Mouse (Mus musculus) frontal cortex, postnatal 36 days (tissue): Measurements from ENCODE around the gene Slc29a4.
A peak's percentile ranks its signal among the peaks of the same experiment; 100 is the strongest.

Experiments
- DNase-seq, 2 experiments: peaks; one replicate each; pipeline ENCODE4 v3.0.0; 2022; ENCODE audit warnings: low spot score in 2 of 2

The Slc29a4 gene

DNA sequence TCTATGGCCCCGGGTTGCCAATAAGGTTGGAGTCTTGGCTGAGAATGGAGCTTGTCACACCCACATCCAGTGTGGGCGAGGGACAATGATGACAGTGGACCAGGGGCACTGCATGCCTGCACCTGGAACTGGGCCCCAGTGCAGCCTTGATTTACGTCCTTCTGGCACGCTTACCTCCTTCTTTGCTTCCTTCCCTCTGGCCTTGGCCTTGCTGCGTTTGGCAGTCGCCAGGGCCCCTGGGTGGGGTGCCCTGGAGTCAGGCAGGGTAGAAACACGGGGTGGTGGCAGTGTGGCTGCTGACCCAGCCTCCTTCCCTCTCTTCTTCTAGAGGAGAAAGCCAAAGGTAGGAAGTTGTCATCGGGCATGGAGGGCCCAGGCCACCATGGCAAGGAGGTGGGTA lies 47.6 kb downstream of the Slc29a4 start:
- no peak for DNase-seq

DNA sequence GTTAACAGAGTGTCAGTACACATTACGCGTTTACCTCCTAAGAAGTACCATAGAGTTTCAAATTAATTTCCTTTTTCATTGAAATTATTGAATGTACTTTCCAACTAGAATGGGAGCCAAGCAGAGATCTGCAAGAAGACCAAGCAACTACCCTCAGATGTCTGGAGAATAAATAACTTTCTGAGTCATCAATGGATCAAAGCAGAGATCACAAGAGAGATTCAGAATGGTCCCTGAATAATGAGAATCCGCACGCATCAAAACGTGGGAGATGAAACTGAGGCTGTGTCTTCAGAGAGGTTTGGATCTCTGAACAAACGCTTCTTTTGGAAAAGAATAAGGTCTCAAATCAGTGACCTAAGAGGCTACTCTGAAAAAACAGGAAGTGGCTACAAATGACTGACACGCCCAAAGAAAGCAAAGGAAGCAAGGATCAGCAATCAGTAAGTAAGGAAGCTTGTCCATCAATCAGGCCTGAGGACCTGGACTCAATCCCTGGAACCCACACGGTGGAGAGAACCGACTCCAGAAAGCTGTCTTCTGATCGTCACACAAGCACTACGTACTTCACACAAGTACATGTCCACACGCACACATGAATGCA lies 54.8 kb downstream of the Slc29a4 start:
- DNase-seq: no peak

DNA sequence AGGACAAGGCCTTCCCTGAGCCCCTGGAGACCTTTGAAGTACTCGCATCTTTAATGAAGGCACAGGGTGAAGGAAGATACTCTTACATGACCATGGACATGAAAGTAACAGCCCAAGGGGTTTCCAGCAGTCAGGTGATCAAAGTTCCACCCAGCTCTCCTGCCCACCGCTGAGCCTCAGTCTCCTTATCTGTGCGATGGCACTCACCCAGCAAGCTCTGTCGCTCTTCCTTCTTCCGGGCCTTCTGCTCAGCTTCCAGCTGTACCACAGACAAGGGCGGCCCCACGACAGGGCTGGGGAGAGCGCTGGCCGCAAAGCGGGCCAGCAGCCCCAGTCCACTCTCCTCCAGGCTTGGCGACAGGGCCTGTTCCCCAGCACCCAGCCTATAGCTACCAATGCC lies 57.9 kb downstream of the Slc29a4 start:
- no peak for DNase-seq

DNA sequence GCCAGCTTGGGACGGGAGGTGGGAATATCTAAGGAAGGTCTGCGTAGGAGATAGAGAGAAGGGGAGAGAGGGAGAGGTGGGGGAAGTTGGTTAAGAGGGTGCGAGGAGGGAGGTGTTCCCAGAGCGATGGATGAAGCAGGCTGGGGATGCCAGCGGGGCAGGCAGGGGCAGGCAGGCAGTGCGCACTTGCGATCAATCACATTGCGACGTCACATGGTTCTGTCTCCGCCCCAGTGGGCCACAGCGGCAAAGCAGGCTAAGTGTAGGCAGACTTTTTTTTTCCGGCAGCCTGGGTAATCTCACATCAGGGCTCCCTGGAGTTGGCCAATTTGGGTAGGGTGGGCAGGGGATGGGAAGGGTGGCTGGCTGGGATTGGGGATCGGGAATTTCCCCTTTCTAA lies 59.9 kb downstream of the Slc29a4 start:
- no peak for DNase-seq

DNA sequence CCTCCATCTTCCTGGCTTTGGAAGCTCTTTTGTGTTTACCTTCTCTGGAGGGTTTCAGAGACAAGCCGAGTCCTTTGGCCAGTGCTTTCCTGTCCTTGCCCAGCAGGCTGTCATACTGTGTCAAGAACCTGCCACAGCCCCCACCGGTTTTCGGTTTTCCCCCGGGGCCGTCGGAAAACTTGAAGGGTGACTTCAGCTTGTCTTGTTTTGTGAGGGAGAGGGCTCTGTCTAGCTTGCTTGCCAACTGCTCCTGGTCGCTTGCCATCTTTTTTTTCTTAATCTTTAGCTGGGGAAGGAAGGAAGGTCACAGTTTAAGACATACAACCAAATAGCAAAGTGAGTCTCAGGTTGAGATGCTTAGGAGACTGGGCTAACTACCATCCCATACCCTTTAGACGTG lies 67.5 kb downstream of the Slc29a4 start:
- DNase-seq: no peak

DNA sequence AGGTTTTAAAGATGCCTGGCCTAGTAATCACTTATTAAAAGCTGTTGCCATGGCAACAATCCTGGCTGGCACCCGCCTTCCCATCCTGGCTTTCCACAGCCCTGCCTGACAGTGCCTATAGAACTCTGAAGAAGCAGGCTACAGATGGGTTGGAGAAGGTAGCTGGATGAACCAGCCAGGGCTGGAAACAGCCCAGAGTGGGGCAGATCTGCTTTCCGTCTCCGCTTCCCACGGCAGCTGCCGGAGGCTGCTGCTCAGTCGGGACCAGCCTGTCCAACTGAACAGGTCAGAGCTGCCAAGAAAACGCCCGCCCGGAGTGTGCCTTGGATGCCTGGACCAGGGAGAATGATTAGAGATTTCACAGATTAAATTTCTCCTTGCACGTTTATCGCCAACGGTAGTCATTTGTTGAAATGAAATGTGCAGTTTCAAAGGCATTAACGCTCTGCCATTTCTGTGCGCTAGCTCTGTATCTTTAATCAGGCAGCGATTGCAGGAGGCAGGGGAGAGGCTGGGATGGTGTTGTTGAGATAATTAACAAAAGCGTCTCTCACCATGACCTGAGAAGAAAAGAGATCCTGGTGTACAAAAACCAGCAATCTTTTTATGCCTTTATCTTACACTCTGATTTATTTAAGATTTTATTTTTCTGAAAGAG lies 69.1 kb downstream of the Slc29a4 start:
- peak; percentile 75 to 81 for DNase-seq

DNA sequence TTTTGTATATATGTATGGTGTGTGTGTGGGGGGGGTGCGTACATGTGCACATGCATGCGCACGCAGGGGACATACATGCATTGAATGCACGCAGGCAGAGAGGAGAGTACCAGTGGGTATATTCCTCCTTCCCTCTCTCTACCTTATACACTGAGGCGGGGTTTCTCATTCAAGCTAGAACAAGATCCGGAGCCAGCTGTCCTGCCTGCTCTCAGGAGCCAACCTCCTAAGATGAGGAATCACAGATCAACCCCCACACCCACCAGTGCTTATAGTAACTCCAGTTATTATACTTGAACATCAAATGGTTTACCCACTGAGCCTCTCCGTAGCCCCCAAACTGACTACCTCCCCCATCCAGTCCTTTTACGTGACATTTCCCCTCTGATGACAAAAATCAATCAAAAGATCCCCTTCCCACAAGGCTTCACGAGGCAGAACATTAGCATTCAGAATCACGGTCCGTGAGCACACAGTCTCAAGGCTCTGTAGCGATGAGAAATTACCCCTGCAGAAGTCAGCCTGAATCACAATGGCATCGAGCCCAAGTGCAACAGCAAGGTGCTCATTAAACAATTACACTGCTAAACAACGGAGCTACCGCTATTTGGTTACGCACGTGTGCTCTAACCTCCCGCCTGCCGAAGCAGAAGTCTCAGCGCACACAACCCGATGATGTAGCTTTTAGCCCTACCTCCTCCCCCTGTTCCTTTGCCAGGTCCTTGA lies 69.9 kb downstream of the Slc29a4 start:
- DNase-seq: no peak

DNA sequence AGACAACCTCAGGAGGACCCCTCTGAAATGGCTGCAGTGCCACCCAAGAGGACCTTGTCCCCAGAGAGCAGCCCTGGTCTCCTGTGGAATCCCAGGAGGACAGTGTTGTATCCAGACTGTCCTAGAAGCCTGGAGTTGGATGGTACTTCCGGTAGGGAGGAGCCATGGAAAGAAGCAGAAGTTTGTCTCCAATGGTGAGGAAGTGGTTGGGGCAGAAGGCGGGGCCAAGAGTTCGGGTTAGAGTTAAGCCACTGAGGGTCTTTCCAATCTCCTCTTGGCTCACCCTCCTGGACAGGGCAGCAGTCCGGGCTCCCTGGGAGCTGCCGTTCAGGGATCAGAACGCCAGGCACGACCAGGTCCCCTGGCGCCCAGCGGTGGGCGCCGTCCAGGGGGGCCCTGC lies 72.0 kb downstream of the Slc29a4 start:
- DNase-seq: no peak

DNA sequence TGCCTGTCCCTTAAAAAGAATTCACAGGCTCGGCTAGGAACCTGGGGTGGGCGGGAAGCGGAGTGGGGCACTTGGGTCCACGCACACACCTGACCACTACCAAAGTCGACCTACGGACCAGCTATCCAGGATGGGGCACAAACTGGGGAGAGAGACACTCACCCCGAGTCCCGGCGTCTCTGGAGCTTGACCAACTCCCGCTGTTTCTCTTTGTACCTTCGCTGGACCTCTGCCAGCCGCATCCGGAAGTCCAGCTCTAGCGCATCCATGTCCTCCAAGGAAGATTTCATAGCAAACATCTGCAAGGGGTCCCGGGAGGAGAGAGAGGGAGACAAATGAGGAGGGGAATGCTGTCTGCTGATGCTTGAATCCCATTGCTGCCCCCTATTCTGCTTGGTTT lies 72.6 kb downstream of the Slc29a4 start:
- DNase-seq: no peak

DNA sequence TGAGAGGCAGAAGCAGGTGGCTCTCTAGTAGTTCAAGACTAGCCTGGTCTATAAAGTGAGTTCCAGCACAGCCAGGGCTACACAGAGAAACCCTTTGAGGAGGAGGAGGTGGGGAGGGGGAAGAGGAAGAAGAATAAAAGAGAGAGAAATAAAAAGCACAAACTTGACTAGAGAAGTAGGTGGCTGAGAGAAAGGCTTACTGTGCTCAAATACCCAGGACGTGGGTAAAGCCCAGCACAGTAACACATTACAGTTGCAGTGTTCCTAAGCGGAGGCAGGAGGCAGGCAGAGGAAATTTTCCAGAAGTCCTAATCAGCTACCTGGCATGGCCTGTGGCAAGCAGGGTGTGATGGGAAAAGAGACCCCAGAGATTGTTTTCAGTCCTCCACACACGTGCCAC lies 74.4 kb downstream of the Slc29a4 start:
- no peak for DNase-seq

DNA sequence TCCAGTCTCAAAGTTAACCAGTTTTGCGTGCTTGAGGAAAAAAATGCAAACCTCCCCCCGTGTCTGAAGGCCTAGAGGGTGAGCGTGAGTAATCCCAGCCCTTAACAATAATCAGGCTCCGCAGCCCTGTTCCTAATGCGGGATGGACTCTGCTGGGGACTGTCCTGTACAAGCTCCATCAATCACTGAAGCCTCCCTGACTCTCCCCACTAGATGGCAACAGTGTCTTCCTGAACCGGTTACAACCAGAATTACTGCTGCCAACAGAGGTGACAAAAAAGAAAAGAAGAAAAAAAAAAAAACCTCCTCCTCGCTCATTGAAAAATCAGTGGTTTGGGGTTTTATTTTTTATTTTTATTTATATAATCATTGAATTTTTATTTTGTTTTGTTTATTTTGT lies 75.6 kb downstream of the Slc29a4 start:
- DNase-seq: peak; percentile 70 to 83

DNA sequence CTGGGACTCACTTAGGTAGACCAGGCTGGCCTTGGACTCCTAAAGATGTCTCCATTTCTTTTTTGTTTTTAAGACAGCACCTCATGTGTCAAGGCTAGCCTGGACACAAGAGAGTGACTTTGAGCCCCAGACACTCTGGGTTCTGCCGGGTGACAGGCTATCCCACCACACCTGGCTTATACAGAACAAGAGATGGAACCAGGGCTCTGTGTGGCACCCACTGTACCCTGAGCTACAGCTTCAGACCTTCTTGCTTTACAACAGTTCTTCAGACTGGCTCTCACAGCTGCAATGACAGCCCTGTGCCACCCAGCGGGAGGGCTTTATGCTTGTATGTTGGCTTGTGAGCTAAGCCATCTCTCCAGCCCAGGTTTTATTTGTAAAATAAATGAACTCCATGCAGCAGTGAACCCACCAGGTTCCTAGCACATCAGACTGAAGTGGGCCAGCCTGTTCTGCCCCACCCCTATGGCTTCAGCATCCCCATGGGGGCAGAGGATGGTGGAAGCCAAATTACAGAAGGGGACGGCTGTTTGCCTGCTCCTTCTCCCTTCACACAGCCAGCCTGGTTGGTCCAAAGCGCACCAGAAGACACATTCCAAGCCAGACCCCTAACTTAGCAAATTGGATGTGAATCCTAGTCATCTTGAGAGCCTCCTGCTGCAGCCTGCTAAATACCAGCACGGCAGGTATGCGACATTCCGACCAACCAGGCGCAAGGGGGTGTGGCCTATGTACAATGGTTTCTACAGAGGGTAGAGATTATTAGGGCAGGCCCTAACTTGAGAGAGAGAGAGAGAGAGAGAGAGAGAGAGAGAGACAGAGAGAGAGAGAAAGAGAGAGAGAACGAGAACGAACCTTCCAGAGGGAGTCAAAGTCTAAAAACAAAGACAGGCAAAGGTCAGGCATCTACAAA lies 76.3 kb downstream of the Slc29a4 start:
- no peak for DNase-seq

DNA sequence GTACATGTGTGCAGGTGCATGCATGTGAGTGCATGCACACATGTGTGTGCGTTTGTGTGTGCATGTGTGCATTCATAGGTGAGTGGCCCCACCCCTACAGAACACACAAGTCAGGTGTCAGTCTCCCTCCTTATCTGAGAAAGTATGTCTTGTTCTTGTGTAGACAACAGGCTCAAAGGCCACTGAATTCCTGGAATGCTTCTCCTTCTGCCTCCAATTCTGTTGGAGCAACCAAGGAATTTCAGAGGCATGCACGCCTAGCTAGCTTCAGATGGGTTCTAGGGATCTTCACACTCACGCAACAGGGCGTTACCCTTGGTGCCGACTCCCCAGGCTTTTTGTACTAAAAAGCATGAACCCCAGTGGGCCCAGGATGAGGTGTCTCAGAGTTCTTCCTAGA lies 77.3 kb downstream of the Slc29a4 start:
- DNase-seq: no peak

DNA sequence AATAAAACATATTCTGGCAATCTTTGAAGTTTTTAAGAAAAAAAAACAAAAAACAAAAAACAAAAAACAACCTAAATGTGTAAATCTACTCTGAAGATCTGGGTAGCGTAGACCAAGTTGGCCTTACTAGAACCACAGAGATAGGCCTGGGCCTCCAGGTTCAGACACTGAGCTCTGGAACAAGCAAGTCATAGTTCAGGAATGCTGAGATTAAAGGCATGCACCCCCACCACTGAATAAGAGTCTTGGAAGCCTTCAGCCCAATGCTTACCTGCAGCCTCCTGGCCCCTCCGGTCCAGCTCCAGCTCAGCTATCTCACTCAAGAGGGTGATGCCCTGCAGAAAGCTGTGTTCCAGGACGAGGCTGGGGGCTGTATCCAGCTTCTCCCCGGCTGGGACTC lies 78.7 kb downstream of the Slc29a4 start:
- DNase-seq: no peak

DNA sequence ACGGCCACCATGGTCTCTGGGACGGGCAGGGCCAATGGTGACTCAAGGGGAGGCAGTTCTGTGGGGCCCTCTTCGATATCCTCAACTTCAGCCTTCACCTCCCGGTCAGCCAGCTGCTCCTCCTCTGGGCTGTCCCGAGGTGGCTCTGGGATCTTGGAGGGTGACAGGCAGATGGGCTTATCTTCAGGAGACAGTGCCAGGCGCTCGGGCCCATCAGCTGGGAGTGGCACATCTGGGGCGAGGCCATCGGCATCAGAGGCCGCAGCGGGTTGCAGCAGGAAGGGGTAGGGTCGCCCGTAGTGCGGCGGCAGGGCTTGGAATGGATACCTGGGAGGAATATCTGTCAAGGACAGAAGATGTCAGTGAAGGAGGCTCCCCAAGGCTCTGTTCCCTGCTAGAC lies 79.7 kb downstream of the Slc29a4 start:
- no peak for DNase-seq
